Mouse (Mus musculus): ENCODE data around the gene Fam131b. TPM values are rescaled to one million over a fixed set of nuclear protein-coding genes. Genes with fewer than 3 reads are reported as not detected.

Gene Fam131b
- polyA plus RNA-seq, 1 experiment from 2014 or later, result 0.13 TPM

DNA sequence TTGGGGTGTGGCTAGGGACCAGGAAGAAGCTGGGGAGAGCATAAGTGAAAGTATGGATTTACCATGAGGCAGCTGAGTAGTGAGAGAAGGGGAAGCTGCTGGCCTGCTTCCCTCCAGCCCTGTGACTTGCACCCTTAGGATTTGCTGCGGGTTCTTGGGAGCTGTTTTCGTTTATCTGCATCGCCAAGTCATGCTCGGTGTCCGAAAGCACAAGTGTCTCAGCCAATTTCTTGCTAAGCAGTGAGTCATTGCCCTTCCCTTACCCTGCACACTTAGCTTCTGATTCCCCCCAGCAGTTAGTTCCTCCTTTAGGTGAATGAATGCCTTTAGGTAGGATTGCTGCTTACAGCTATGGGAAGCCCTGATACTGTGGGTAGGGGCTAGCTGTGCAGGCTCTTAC, 25.1 kb downstream of the Fam131b start:
- H3K27me3 ChIP-seq (ENCODE audit: insufficient read depth, low read length), result no peaks in the 10 kb centered on the region
- no peak overlapping the region for H3K4me3 ChIP-seq (ENCODE audit: low read depth, low read length)
- H3K36me3 ChIP-seq (ENCODE audit: insufficient read depth), result no peaks in the 10 kb centered on the region
- DNase-seq (no peak), ATAC-seq (ENCODE audit: insufficient read depth) (no peak)
- no peak overlapping the region for H3K9ac ChIP-seq
- no peak overlapping the region for H3K27ac ChIP-seq (ENCODE audit: low read depth)
- H3K9me3 ChIP-seq (ENCODE audit: low read depth, low read length), result no peaks in the 10 kb centered on the region
- 89% methylated on average over 5 of the region's 5 CpGs for WGBS
- no peaks in the 10 kb centered on the region for H3K4me1 ChIP-seq (ENCODE audit: insufficient read depth)
- TF ChIP-seq CTCF (IDR thresholded peaks at IDR 0.05; ENCODE audit: low read depth), result no peak
- H3K4me2 ChIP-seq, result no peak overlapping the region

DNA sequence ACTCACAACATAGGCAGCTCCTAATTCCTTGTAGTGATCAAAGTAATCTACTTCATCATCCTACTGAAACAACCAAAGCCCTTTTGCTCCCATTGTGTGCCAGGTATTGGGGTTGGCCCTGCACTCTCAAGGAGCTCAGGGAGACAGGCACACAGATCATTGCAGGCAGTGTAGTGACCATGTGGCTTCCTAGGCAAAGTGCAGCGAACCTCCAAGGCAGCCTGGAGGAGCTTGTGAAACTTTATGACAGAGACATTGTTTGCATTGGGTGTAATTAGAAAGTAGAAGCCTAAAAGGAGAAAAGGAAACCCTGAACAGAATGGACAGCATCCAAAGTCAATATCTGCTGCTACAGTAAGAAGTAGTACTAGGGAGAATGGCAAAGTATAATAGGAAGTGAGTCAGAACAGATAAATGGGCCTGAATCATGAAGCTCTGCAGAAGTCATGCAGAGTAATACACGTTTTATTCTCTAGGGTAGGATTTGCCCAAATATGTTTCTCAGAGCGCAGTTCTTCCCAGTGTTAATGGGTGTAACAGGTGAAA, 28.8 kb downstream of the Fam131b start:
- no peak overlapping the region for H3K4me2 ChIP-seq
- no peaks in the 10 kb centered on the region for H3K36me3 ChIP-seq (ENCODE audit: insufficient read depth)
- H3K27ac ChIP-seq (ENCODE audit: low read depth), result no peak overlapping the region
- DNase-seq, result no peak
- WGBS, result 65% methylated on average over 3 of the region's 3 CpGs
- H3K9ac ChIP-seq, result no peak overlapping the region
- no peak for ATAC-seq (ENCODE audit: insufficient read depth)
- no peaks in the 10 kb centered on the region for H3K27me3 ChIP-seq (ENCODE audit: insufficient read depth, low read length)
- no peak overlapping the region for H3K4me3 ChIP-seq (ENCODE audit: low read depth, low read length)
- no peaks in the 10 kb centered on the region for H3K4me1 ChIP-seq (ENCODE audit: insufficient read depth)
- no peak for TF ChIP-seq CTCF (IDR thresholded peaks at IDR 0.05; ENCODE audit: low read depth)
- H3K9me3 ChIP-seq (ENCODE audit: low read depth, low read length), result no peaks in the 10 kb centered on the region

DNA sequence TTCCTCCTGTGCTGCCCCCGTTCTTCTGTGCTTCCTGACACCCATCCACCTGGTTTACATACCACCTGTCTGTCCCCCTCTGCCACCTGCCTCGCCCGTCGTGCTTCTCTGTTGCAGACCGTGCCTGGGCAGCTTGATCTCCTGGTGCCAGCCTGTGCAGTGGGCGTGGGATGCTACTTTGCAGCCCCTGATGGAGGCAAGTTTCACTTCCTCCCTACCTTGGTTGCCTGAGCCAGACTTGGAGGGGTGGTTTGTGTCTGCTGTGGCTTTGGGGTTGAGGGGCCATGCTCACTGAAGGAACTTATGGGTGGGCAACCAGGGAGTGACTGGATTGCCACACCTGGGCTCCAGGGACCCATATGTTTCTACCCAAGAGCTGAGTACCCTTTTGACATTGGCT, 31.1 kb downstream of the Fam131b start:
- no peak for ATAC-seq (ENCODE audit: insufficient read depth)
- no peak for TF ChIP-seq CTCF (IDR thresholded peaks at IDR 0.05; ENCODE audit: low read depth)
- no peaks in the 10 kb centered on the region for H3K9me3 ChIP-seq (ENCODE audit: low read depth, low read length)

DNA sequence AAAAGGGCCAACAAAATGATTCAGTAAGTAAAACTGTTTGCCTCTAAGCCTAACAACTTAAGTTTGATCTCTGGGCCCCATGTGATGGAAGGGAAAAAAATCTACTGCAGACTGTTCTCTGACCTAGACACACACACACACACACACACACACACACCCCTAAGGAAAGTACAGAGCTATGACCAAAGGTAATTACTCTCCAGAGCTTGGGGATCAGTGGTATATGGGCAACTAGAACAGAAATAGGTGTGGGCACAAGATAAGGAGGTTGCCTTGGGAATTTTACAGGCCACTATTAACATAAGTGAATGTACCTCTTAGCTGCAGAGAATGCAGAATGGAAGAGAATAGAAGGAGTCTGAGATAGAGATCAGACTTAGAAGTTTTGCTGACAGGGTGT, 36.9 kb downstream of the Fam131b start:
- DNase-seq, result no peak
- Histone ChIP-seq H3K27me3 (ENCODE audit: insufficient read depth, low read length) (no peaks in the 10 kb centered on the region), H3K9me3 (ENCODE audit: low read depth, low read length) (no peaks in the 10 kb centered on the region), H3K36me3 (ENCODE audit: insufficient read depth) (peaks cover 18% of the 10 kb centered on the region; the same call in 1 of the 2 replicates), H3K9ac (no peak overlapping the region), H3K27ac (ENCODE audit: low read depth) (no peak overlapping the region), H3K4me3 (ENCODE audit: low read depth, low read length) (no peak overlapping the region), H3K4me1 (ENCODE audit: insufficient read depth) (no peaks in the 10 kb centered on the region), H3K4me2 (no peak overlapping the region)
- no peak for TF ChIP-seq CTCF (IDR thresholded peaks at IDR 0.05; ENCODE audit: low read depth)
- no peak for ATAC-seq (ENCODE audit: insufficient read depth)

More for the DNA sequence above, 31.1 kb downstream of the Fam131b start:
- Histone ChIP-seq H3K27ac (ENCODE audit: low read depth) (no peak overlapping the region), H3K4me1 (ENCODE audit: insufficient read depth) (no peaks in the 10 kb centered on the region), H3K27me3 (ENCODE audit: insufficient read depth, low read length) (no peaks in the 10 kb centered on the region), H3K9ac (no peak overlapping the region), H3K4me3 (ENCODE audit: low read depth, low read length) (no peak overlapping the region), H3K36me3 (ENCODE audit: insufficient read depth) (no peaks in the 10 kb centered on the region), H3K4me2 (no peak overlapping the region)
- no peak for DNase-seq
- 78% methylated on average over 6 of the region's 6 CpGs for WGBS

DNA sequence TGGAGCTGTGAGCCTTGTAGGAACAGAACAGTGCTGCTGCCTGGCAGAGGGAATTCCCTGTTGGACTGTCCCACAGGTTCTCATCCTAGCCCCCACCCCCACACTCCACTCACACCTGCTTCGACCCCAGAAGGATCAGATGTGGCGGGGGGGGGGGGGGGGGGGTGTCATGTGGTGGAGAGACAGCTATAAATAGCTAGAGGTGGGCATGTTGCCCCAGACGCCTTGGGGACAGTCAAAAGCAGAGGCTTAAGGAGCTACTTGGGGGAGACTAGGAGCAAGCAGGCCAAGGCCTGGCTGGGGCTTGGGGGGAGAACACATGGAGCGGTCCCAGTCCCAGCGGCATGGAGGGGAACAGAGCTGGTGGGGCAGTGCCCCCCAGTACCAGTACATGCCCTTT, 38.0 kb downstream of the Fam131b start, which contains the start of gene Clcn1:
Gene Clcn1 (plus strand): TSS at position 238 of the 400 bp plus-strand sequence.
- no peak for ATAC-seq (ENCODE audit: insufficient read depth)
- no peak within 1 kb of the TSS for H3K27ac ChIP-seq (ENCODE audit: low read depth)
- no peaks in the 10 kb centered on the region for H3K9me3 ChIP-seq (ENCODE audit: low read depth, low read length)
- no peaks in the 10 kb centered on the region for H3K4me1 ChIP-seq (ENCODE audit: insufficient read depth)
- TF ChIP-seq CTCF (IDR thresholded peaks at IDR 0.05; ENCODE audit: low read depth), result no peak
- H3K27me3 ChIP-seq (ENCODE audit: insufficient read depth, low read length), result no peaks in the 10 kb centered on the region
- DNase-seq, result no peak
- H3K4me3 ChIP-seq (ENCODE audit: low read depth, low read length), result no peak within 1 kb of the TSS
- WGBS, result 60% methylated on average over 5 of the region's 5 CpGs
- peaks cover 29% of the 10 kb centered on the region for H3K36me3 ChIP-seq (ENCODE audit: insufficient read depth)
- H3K4me2 ChIP-seq, result no peak within 1 kb of the TSS
- H3K9ac ChIP-seq, result no peak within 1 kb of the TSS

DNA sequence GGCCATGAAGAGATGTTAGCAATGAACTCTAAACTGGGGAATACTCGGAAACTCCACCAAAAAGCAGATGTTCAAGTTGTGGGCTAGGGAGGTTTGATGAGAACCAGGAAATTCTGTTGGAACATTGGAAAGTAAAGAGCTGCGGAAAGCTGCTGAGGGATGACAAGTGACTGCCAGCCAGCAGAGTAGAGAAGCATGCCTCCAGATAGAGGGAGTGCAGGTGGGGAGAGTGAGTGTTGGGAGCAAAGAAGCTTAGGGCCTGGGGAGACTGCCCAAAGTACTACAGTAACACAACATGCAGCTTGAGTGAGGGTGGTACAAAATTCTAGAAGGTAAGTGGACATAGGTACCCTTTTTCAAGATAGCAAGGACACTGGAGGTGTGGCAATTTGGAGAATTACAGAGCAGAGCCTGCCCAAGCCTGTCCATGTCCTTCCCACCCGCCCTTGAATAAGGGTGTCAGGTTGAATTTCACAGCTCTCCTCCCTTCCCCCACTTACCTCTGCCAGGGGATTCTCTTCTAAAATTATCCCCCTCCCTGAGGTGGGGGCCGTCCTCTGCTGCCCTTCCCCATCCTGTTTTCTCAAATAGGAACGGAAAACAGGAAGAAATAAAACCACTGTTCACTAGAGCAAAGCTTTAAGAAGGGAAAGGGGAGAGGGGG, 41.4 kb downstream of the Fam131b start:
- no peak overlapping the region for H3K27ac ChIP-seq (ENCODE audit: low read depth)
- H3K36me3 ChIP-seq (ENCODE audit: insufficient read depth), result peaks cover 59% of the 10 kb centered on the region
- H3K27me3 ChIP-seq (ENCODE audit: insufficient read depth, low read length), result no peaks in the 10 kb centered on the region
- ATAC-seq (ENCODE audit: insufficient read depth), result no peak
- 75% methylated on average over 5 of the region's 5 CpGs for WGBS
- TF ChIP-seq CTCF (IDR thresholded peaks at IDR 0.05; ENCODE audit: low read depth), result no peak
- no peak overlapping the region for H3K4me2 ChIP-seq
- H3K9me3 ChIP-seq (ENCODE audit: low read depth, low read length), result no peaks in the 10 kb centered on the region
- H3K9ac ChIP-seq, result no peak overlapping the region
- no peak overlapping the region for H3K4me3 ChIP-seq (ENCODE audit: low read depth, low read length)
- DNase-seq, result no peak
- H3K4me1 ChIP-seq (ENCODE audit: insufficient read depth), result no peaks in the 10 kb centered on the region

DNA sequence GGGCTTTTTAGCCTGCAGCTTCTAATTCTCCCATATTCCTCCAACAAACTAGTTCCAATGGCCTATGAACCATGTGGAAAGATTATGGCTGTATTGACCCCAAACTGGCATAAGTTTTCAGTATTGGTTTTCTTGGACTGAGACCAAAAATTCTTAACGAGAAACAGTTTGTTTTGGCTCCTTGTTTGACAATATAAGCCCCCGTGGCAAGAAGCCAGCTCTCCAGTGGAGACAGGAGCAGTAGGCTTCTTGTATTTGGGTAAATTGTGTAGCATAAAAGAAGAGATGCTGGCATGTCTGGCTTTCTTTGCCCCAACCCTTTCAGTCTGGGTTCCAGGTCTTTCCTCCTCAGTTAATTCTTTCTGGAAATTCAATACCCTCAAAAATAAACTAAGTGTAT, 48.3 kb downstream of the Fam131b start:
- Histone ChIP-seq H3K9me3 (ENCODE audit: low read depth, low read length) (no peaks in the 10 kb centered on the region), H3K4me1 (ENCODE audit: insufficient read depth) (no peaks in the 10 kb centered on the region), H3K4me3 (ENCODE audit: low read depth, low read length) (no peak overlapping the region), H3K4me2 (no peak overlapping the region), H3K27ac (ENCODE audit: low read depth) (no peak overlapping the region), H3K27me3 (ENCODE audit: insufficient read depth, low read length) (no peaks in the 10 kb centered on the region), H3K9ac (no peak overlapping the region), H3K36me3 (ENCODE audit: insufficient read depth) (peaks cover 90% of the 10 kb centered on the region)
- 29% methylated on average over 2 of the region's 2 CpGs for WGBS
- no peak for ATAC-seq (ENCODE audit: insufficient read depth)
- TF ChIP-seq CTCF (IDR thresholded peaks at IDR 0.05; ENCODE audit: low read depth), result no peak
- DNase-seq, result peak; percentile 72
